Mouse (Mus musculus): ENCODE data around the gene Dmd. TPM values are rescaled to one million over a fixed set of nuclear protein-coding genes. Genes with fewer than 3 reads are reported as not detected.

The Dmd gene
- total and polyA plus RNA-seq, 2 experiments from 2014 or later: 17.1 to 55.1 TPM

- H3K4me3 ChIP-seq (ENCODE audit: low read depth, low read length): no peak overlapping the region
- ATAC-seq (peak; percentile 84), DNase-seq (peak; percentile 22)
- no peak for TF ChIP-seq CTCF (IDR thresholded peaks at IDR 0.05; ENCODE audit: low read depth)
- no peaks in the 10 kb centered on the region for H3K27me3 ChIP-seq (ENCODE audit: insufficient read depth, low read length)
- 26% methylated on average over 3 of the region's 3 CpGs for WGBS
- H3K4me2 ChIP-seq (ENCODE audit: low read depth): no peak overlapping the region
- no peaks in the 10 kb centered on the region for H3K36me3 ChIP-seq (ENCODE audit: insufficient read depth)
- H3K4me1 ChIP-seq (ENCODE audit: insufficient read depth): no peaks in the 10 kb centered on the region
- no peak overlapping the region for H3K9ac ChIP-seq
- H3K9me3 ChIP-seq (ENCODE audit: low read length): no peaks in the 10 kb centered on the region
- no peak overlapping the region for H3K27ac ChIP-seq (ENCODE audit: low read depth, low read length)
Observed at GRCm38 (mm10) chrX:84860012-84860647, 1911.5 kb downstream of the Dmd start.

GRCm38 (mm10) chrX:84873090-84873489, 1924.4 kb downstream of the Dmd start:
- no peak for TF ChIP-seq CTCF (IDR thresholded peaks at IDR 0.05; ENCODE audit: low read depth)

GRCm38 (mm10) chrX:84878125-84878524, 1929.5 kb downstream of the Dmd start:
- WGBS: 52% methylated on average over 3 of the region's 3 CpGs
- Histone ChIP-seq H3K36me3 (ENCODE audit: insufficient read depth) (no peaks in the 10 kb centered on the region), H3K9me3 (ENCODE audit: low read length) (no peaks in the 10 kb centered on the region), H3K4me1 (ENCODE audit: insufficient read depth) (no peaks in the 10 kb centered on the region), H3K9ac (no peak overlapping the region), H3K27me3 (ENCODE audit: insufficient read depth, low read length) (no peaks in the 10 kb centered on the region), H3K27ac (ENCODE audit: low read depth, low read length) (no peak overlapping the region), H3K4me3 (ENCODE audit: low read depth, low read length) (no peak overlapping the region), H3K4me2 (ENCODE audit: low read depth) (no peak overlapping the region)
- DNase-seq (peak; percentile 3), ATAC-seq (peak; percentile 77)
- TF ChIP-seq CTCF (IDR thresholded peaks at IDR 0.05; ENCODE audit: low read depth): no peak

More at GRCm38 (mm10) chrX:84873090-84873489, 1924.4 kb downstream of the Dmd start:
- no peak for DNase-seq
- Histone ChIP-seq H3K9ac (no peak overlapping the region), H3K4me3 (ENCODE audit: low read depth, low read length) (no peak overlapping the region), H3K27me3 (ENCODE audit: insufficient read depth, low read length) (no peaks in the 10 kb centered on the region), H3K4me2 (ENCODE audit: low read depth) (no peak overlapping the region), H3K9me3 (ENCODE audit: low read length) (no peaks in the 10 kb centered on the region), H3K36me3 (ENCODE audit: insufficient read depth) (no peaks in the 10 kb centered on the region), H3K4me1 (ENCODE audit: insufficient read depth) (no peaks in the 10 kb centered on the region), H3K27ac (ENCODE audit: low read depth, low read length) (no peak overlapping the region)
- ATAC-seq: no peak
- 72% methylated on average over 4 of the region's 4 CpGs for WGBS

GRCm38 (mm10) chrX:84932715-84933473, 1984.2 kb downstream of the Dmd start:
- DNase-seq: peak; percentile 67
- H3K4me1 ChIP-seq (ENCODE audit: insufficient read depth): no peaks in the 10 kb centered on the region
- H3K36me3 ChIP-seq (ENCODE audit: insufficient read depth): no peaks in the 10 kb centered on the region
- no peak overlapping the region for H3K9ac ChIP-seq
- H3K9me3 ChIP-seq (ENCODE audit: low read length): no peaks in the 10 kb centered on the region
- WGBS: 65% methylated on average over 10 of the region's 10 CpGs
- H3K27ac ChIP-seq (ENCODE audit: low read depth, low read length): no peak overlapping the region
- H3K4me3 ChIP-seq (ENCODE audit: low read depth, low read length): no peak overlapping the region
- H3K4me2 ChIP-seq (ENCODE audit: low read depth): no peak overlapping the region
- TF ChIP-seq CTCF (IDR thresholded peaks at IDR 0.05; ENCODE audit: low read depth): no peak
- no peaks in the 10 kb centered on the region for H3K27me3 ChIP-seq (ENCODE audit: insufficient read depth, low read length)
- peak; percentile 76 for ATAC-seq

GRCm38 (mm10) chrX:84960557-84960956, 2011.9 kb downstream of the Dmd start:
- no peaks in the 10 kb centered on the region for H3K27me3 ChIP-seq (ENCODE audit: insufficient read depth, low read length)
- no peak overlapping the region for H3K4me3 ChIP-seq (ENCODE audit: low read depth, low read length)
- H3K36me3 ChIP-seq (ENCODE audit: insufficient read depth): no peaks in the 10 kb centered on the region
- H3K9ac ChIP-seq: no peak overlapping the region
- TF ChIP-seq CTCF (IDR thresholded peaks at IDR 0.05; ENCODE audit: low read depth): no peak
- H3K4me2 ChIP-seq (ENCODE audit: low read depth): no peak overlapping the region
- H3K4me1 ChIP-seq (ENCODE audit: insufficient read depth): no peaks in the 10 kb centered on the region
- no peak for ATAC-seq
- H3K27ac ChIP-seq (ENCODE audit: low read depth, low read length): no peak overlapping the region
- WGBS: 83% methylated on average over 5 of the region's 5 CpGs
- H3K9me3 ChIP-seq (ENCODE audit: low read length): no peaks in the 10 kb centered on the region
- DNase-seq: no peak

GRCm38 (mm10) chrX:84960972-84961371, 2012.3 kb downstream of the Dmd start:
- H3K4me2 ChIP-seq (ENCODE audit: low read depth): no peak overlapping the region
- WGBS: 92% methylated on average over 6 of the region's 6 CpGs

GRCm38 (mm10) chrX:85008304-85008703, 2059.6 kb downstream of the Dmd start:
- no peak for TF ChIP-seq CTCF (IDR thresholded peaks at IDR 0.05; ENCODE audit: low read depth)
- H3K9ac ChIP-seq: no peak overlapping the region
- H3K4me1 ChIP-seq (ENCODE audit: insufficient read depth): no peaks in the 10 kb centered on the region
- H3K9me3 ChIP-seq (ENCODE audit: low read length): no peaks in the 10 kb centered on the region
- H3K27me3 ChIP-seq (ENCODE audit: insufficient read depth, low read length): no peaks in the 10 kb centered on the region
- H3K4me3 ChIP-seq (ENCODE audit: low read depth, low read length): no peak overlapping the region
- no peak overlapping the region for H3K4me2 ChIP-seq (ENCODE audit: low read depth)
- no peak overlapping the region for H3K27ac ChIP-seq (ENCODE audit: low read depth, low read length)
- DNase-seq (no peak), ATAC-seq (no peak)
- no peaks in the 10 kb centered on the region for H3K36me3 ChIP-seq (ENCODE audit: insufficient read depth)

More at GRCm38 (mm10) chrX:84960972-84961371, 2012.3 kb downstream of the Dmd start:
- Histone ChIP-seq H3K27me3 (ENCODE audit: insufficient read depth, low read length) (no peaks in the 10 kb centered on the region), H3K4me3 (ENCODE audit: low read depth, low read length) (no peak overlapping the region), H3K4me1 (ENCODE audit: insufficient read depth) (no peaks in the 10 kb centered on the region), H3K36me3 (ENCODE audit: insufficient read depth) (no peaks in the 10 kb centered on the region), H3K9ac (no peak overlapping the region), H3K9me3 (ENCODE audit: low read length) (no peaks in the 10 kb centered on the region), H3K27ac (ENCODE audit: low read depth, low read length) (no peak overlapping the region)
- ATAC-seq (no peak), DNase-seq (no peak)
- no peak for TF ChIP-seq CTCF (IDR thresholded peaks at IDR 0.05; ENCODE audit: low read depth)

Measured in forebrain, postnatal 0 days (tissue).